Mouse (Mus musculus) forebrain, postnatal 0 days (tissue): ENCODE results near the gene Gng2. TPM values are rescaled to one million over a fixed set of nuclear protein-coding genes. Genes with fewer than 3 reads are reported as not detected.

ENCODE experiments used
- ATAC-seq: fragments of 200-750 bp; cut with Nextera tagmentation; 2 replicates; pipeline ENCODE4 v1.8.0; 2017; ENCODE audit warnings: mild to moderate bottlenecking, moderate library complexity
- DNase-seq: peaks from one replicate; pipeline ENCODE4 v3.0.0-alpha.2; 2015
- H3K27ac ChIP-seq: fragments of 300-500 bp; sonication (generic); 2 replicates; pipeline ENCODE4 v1.5.1; 2014; ENCODE audit warnings: low read depth, mild to moderate bottlenecking, antibody characterized with exemption, low read length, moderate library complexity, mixed read lengths
- H3K27me3 ChIP-seq: fragments of 300-500 bp; sonication (generic); 2 replicates; pipeline ENCODE4 v1.6.1; 2014; ENCODE audit warnings: mild to moderate bottlenecking, low read length, mixed read lengths; ENCODE audit not compliant: insufficient read depth
- H3K36me3 ChIP-seq: fragments of 300-500 bp; sonication (generic); 2 replicates; pipeline ENCODE4 v1.6.1; 2014; ENCODE audit warnings: mild to moderate bottlenecking, moderate library complexity; ENCODE audit not compliant: insufficient read depth
- H3K4me1 ChIP-seq: fragments of 300-500 bp; sonication (generic); 2 replicates; pipeline ENCODE4 v1.6.1; 2014; ENCODE audit warnings: antibody characterized with exemption; ENCODE audit not compliant: insufficient read depth
- H3K4me2 ChIP-seq: fragments of 300-500 bp; sonication (generic); 2 replicates; pipeline ENCODE4 v1.6.1; 2014; ENCODE audit warnings: low read depth, mild to moderate bottlenecking, moderate library complexity
- H3K4me3 ChIP-seq: fragments of 300-500 bp; sonication (generic); 2 replicates; pipeline ENCODE4 v1.5.1; 2014; ENCODE audit warnings: low read depth, low read length, mixed read lengths
- H3K9ac ChIP-seq: fragments of 300-500 bp; sonication (generic); 2 replicates; pipeline ENCODE4 v1.6.1; 2014; ENCODE audit warnings: mild to moderate bottlenecking
- H3K9me3 ChIP-seq: fragments of 300-500 bp; sonication (generic); 2 replicates; pipeline ENCODE4 v1.6.1; 2016; ENCODE audit warnings: low read length
- CTCF ChIP-seq: sonication (generic); IDR thresholded peaks from 2 replicates; pipeline ENCODE4 v1.5.1; 2016; ENCODE audit warnings: antibody characterized with exemption, control low read depth, low read depth
- WGBS: fragments of 180-500 bp; shearing (Covaris S2); extraction: QIAGEN DNeasy Blood & Tissue Kit; methylation state at CpG from one replicate; pipeline ENCODE4 v1.1.7; 2014; 5-methylcytosine and 5-hydroxymethylcytosine counted together
- polyA plus RNA-seq: library from polyadenylated mRNA; unstranded; fragments of >200 nt; fragmentation: Nextera tagmentation; extraction: Ambion mirVana; gene quantifications from 2 replicates; pipeline ENCODE4 v1.2.1, GENCODE M21; 2015
- total RNA-seq: library from RNA; depleted of rRNA; stranded (reverse); fragments of >200 nt; gene quantifications from 2 replicates; pipeline ENCODE4 v1.2.3, GENCODE M21; 2014

Gng2 gene
- total and polyA plus RNA-seq, 2 experiments from 2014 or later = 462 to 546 TPM

DNA sequence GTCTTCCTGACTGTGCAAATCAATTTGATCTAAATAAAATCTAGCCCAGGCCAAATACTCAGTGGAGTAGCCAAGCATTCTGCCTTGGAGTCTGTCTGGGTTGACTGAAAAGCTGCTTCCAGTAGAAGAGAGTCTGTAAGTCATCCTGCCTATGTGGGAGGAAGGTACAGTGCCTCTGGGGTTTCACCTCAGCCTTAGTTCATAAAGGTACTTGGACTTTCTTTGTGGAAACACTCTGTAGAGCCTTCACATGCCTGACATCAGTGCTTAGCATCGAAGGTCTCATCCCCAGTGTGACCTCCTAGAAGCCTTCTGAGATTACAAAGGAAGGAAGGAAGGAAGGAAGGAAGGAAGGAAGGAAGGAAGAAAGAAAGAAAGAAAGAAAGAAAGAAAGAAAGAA is 7.9 kb downstream of the Gng2 start:
- no peak overlapping the region for H3K9ac ChIP-seq
- no peak overlapping the region for H3K4me2 ChIP-seq
- H3K27ac ChIP-seq = 0 out of 2 replicates have a peak overlapping the region, but pooled peaks have one; percentile 5
- H3K9me3 ChIP-seq = no peaks in the 10 kb centered on the region
- TF ChIP-seq CTCF = no peak
- no peak for ATAC-seq
- DNase-seq = no peak
- H3K36me3 ChIP-seq = 0 out of 2 replicates have a peak, but pooled peaks cover 3% of the 10 kb centered on the region
- 81% methylated on average over 1 of the region's 1 CpGs for WGBS
- no peaks in the 10 kb centered on the region for H3K27me3 ChIP-seq
- peaks cover 35% of the 10 kb centered on the region for H3K4me1 ChIP-seq
- H3K4me3 ChIP-seq = no peak overlapping the region

DNA sequence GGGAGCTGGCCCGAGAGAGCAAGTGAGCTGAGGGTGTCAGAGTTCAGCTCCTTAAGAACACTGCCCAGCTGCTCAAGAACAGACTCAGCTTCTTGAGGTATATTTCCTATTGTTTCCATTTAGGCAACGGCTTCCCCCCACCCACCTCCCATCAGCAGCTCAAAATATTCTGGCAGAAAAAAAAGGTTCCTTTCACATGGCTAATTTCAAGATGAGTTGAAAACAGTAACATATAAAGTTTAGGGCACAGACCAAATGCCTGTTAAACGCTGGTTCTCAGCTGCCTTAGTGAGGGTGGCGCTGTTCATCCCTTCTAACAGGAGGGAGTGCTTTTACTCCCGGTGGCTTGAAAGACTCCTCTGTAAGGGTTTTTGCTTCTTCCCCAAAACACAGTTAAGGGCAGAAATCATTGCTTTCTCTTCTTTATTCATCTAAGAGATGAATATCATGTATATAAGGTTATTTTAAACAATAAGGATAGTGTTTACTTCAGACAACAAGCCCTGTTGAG is 8.4 kb downstream of the Gng2 start:
- 0 out of 2 replicates have a peak, but pooled peaks cover 3% of the 10 kb centered on the region for H3K36me3 ChIP-seq
- peaks cover 35% of the 10 kb centered on the region for H3K4me1 ChIP-seq
- ATAC-seq (no peak), DNase-seq (no peak)
- TF ChIP-seq CTCF = peak; percentile 47
- no peaks in the 10 kb centered on the region for H3K9me3 ChIP-seq
- H3K9ac ChIP-seq = no peak overlapping the region
- H3K27me3 ChIP-seq = no peaks in the 10 kb centered on the region
- H3K4me2 ChIP-seq = no peak overlapping the region
- no peak overlapping the region for H3K4me3 ChIP-seq
- 32% methylated on average over 5 of the region's 5 CpGs for WGBS
- no peak overlapping the region for H3K27ac ChIP-seq

DNA sequence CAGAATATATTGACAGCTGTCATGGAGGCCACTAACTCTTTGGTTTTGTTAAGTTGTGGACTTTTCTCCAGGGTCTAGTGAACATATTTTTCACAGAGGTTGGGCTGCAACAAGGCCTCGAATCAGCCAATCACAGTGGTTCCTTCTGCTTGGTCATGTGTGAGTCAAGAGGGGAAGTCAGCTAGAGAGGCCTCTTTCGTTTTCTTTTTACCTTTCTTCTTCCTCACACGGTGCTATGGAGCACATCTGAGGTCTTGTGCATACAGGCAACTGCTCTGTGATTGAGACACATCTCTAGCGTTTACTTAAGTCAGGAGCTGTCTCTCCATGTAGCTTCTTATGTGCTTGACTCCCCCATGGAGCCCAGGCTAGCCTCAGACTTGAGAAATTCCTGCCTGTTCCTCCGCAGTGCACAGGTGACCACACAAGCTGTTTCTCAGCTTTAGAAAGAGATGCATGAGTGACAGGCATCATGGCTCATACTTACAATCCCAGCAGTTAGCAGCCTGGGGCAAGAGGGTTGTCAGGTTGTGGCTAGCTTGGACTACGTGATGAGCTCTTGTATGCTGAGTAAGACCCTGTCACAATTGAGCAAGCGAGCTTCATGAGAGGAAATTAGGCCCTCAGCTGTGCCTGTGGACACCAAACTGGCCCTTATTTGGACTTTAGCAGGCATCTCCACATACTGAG is 9.0 kb downstream of the Gng2 start:
- H3K4me3 ChIP-seq = no peak overlapping the region
- ATAC-seq (no peak), DNase-seq (no peak)
- WGBS = 81% methylated on average over 7 of the region's 7 CpGs
- H3K9me3 ChIP-seq = no peaks in the 10 kb centered on the region
- H3K27ac ChIP-seq = no peak overlapping the region
- no peak overlapping the region for H3K9ac ChIP-seq
- H3K27me3 ChIP-seq = no peaks in the 10 kb centered on the region
- 0 out of 2 replicates have a peak, but pooled peaks cover 3% of the 10 kb centered on the region for H3K36me3 ChIP-seq
- TF ChIP-seq CTCF = no peak
- H3K4me1 ChIP-seq = peaks cover 35% of the 10 kb centered on the region
- no peak overlapping the region for H3K4me2 ChIP-seq

DNA sequence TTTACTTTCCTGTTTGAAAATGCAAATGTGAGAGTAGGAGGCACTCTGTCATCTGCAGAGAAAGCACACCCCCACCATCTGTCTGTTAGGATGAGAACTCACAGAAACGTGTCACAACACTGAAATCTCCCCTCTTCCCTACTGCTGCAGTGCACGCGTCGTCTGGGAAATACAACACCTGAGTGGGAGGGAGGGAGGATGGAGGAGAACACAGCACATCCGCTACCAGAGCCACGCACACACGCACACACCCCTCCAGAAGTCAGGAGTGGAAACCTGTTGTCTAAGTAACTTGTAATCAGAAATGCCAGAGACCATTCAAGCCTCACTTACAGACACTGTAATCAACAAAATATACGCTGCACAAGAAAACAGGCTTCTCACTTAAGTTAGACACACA is 9.9 kb downstream of the Gng2 start:
- Histone ChIP-seq H3K36me3 (0 out of 2 replicates have a peak, but pooled peaks cover 3% of the 10 kb centered on the region), H3K4me2 (no peak overlapping the region), H3K27me3 (no peaks in the 10 kb centered on the region), H3K27ac (no peak overlapping the region), H3K4me1 (peaks cover 35% of the 10 kb centered on the region), H3K9me3 (no peaks in the 10 kb centered on the region), H3K9ac (no peak overlapping the region), H3K4me3 (no peak overlapping the region)
- 48% methylated on average over 8 of the region's 8 CpGs for WGBS
- DNase-seq (no peak), ATAC-seq (peak; percentile 82)
- TF ChIP-seq CTCF = no peak

DNA sequence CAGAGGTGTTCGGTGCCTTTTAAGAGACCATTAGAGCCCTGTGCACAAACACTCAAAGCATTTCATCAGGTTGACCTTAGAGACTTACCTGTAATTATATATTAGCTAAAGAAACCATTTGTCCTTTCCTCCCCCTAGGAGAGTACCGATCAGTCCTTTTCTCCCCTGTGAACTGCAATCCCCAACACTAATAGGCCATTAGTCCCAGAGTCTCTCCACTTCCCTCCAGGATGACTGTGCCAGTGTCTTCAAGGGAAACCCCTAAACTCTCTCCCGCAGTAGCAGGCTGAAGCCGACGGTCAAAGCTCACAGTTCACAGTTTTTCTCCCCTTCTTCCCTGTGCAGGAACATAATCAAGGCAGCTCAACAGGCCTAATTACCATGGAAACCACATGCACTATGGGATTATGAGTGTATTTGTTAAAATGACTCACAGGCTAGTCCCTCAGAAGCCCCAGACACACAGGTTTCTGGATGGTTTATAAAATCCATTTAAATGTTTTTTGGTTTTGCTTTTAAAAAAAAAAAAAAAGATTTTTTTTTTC is 13.4 kb downstream of the Gng2 start:
- no peaks in the 10 kb centered on the region for H3K27me3 ChIP-seq
- WGBS = 26% methylated on average over 5 of the region's 5 CpGs
- H3K9me3 ChIP-seq = no peaks in the 10 kb centered on the region
- H3K4me3 ChIP-seq = no peak overlapping the region
- 0 out of 2 replicates have a peak overlapping the region, but pooled peaks have one; percentile 4 for H3K27ac ChIP-seq
- TF ChIP-seq CTCF = no peak
- peak; percentile 53; the same call in 1 of the 2 replicates for ATAC-seq
- H3K36me3 ChIP-seq = 0 out of 2 replicates have a peak, but pooled peaks cover 3% of the 10 kb centered on the region
- H3K9ac ChIP-seq = no peak overlapping the region
- H3K4me1 ChIP-seq = peaks cover 25% of the 10 kb centered on the region
- H3K4me2 ChIP-seq = no peak overlapping the region
- DNase-seq = no peak

DNA sequence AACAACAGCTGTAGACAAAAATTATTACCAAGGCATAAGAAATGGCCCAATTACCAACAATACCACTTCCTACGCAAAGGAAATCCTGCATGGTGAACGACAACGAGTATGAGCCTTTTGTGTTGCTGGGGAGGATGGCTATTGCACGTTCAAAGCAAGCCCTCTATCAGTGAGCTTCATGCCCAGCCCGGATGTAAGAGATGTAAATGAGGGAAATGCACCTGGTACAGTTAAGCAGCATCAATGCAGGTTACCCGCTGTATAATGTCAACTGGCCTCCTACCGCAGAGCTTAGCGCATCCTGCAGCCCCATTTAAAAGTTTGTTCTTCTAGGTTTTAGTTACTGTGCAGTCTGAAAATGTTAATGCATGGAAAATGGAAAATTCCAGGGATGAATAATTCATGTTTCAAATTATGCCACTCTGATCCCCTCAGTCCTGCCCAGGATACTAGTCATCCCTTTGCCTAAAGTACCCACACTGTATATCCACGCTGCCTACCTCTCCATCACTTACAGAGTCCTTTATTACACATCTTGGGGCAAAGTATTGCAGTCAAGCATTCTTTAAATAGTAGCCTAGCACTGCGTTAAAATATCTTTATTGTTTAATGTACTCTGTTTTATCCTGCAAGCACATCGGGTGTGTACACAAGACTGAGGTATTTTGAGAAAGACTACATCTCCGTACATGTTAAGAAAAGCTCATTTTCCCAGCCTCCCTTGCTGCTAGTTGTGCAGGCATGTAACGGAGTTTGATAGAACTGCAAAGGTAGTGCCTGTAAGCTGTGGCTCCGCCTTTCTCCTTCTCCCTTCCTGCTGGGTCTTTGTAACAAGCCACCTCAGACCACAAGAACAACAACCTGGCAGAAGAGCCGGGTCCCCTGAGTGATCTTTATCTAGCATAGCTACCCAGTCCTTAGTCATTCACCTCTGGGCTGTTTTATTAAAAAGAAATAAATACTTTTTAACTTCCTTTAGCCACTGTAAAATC is 15.2 kb downstream of the Gng2 start:
- Histone ChIP-seq H3K9ac (0 out of 2 replicates have a peak overlapping the region, but pooled peaks have one; percentile 10), H3K4me3 (no peak overlapping the region), H3K27me3 (no peaks in the 10 kb centered on the region), H3K9me3 (no peaks in the 10 kb centered on the region), H3K4me1 (peaks cover 12% of the 10 kb centered on the region), H3K27ac (peak overlapping the region; percentile 29; the same call in 1 of the 2 replicates), H3K36me3 (peaks cover 12% of the 10 kb centered on the region), H3K4me2 (0 out of 2 replicates have a peak overlapping the region, but pooled peaks have one; percentile 3)
- DNase-seq = no peak
- 40% methylated on average over 15 of the region's 15 CpGs for WGBS
- no peak for TF ChIP-seq CTCF
- ATAC-seq = peak; percentile 21; the same call in 1 of the 2 replicates
